Mouse (Mus musculus) liver, embryonic 14.5 days (tissue): Measurements from ENCODE around the gene Cnnm3. TPM values are rescaled to one million over a fixed set of nuclear protein-coding genes. Genes with fewer than 3 reads are reported as not detected.

Source experiments
- ATAC-seq: fragments of 200-750 bp; cut with Nextera tagmentation; 2 replicates; pipeline ENCODE4 v1.8.0; 2017; ENCODE audit warnings: moderate number of reproducible peaks, mild to moderate bottlenecking, moderate library complexity; ENCODE audit not compliant: insufficient read depth
- DNase-seq, 3 experiments: peaks; one replicate each; pipeline ENCODE4 v3.0.0-alpha.2; 2012 to 2013; ENCODE audit warnings: low read depth in 3 of 3, low spot score in 3 of 3
- H3K27ac ChIP-seq: fragments of 300-500 bp; sonication (generic); 2 replicates; pipeline ENCODE4 v1.5.1; 2014; ENCODE audit warnings: moderate library complexity, mild to moderate bottlenecking, control low read depth, inconsistent platforms
- H3K27me3 ChIP-seq: fragments of 300-500 bp; sonication (generic); 2 replicates; pipeline ENCODE4 v1.6.1; 2014; ENCODE audit warnings: mild to moderate bottlenecking, low read length, moderate library complexity; ENCODE audit not compliant: control insufficient read depth, insufficient read depth
- H3K36me3 ChIP-seq: fragments of 300-500 bp; sonication (generic); replicated peaks from 2 replicates; pipeline ENCODE4 v1.6.1; 2014; ENCODE audit warnings: low read depth; ENCODE audit not compliant: control insufficient read depth, insufficient read depth
- H3K4me1 ChIP-seq, 2 experiments: fragments of 200-500 bp in 1 of 2; fragments of 300-500 bp in 1 of 2; sonication (generic) in 1 of 2; replicated peaks; 2 replicates each; pipeline ENCODE4 v1.6.1; 2012 to 2014; ENCODE audit warnings: antibody characterized with exemption in 1 of 2, inconsistent platforms in 1 of 2, low read length in 1 of 2; ENCODE audit not compliant: control insufficient read depth in 2 of 2, insufficient read depth in 2 of 2
- H3K4me2 ChIP-seq: fragments of 300-500 bp; sonication (generic); 2 replicates; pipeline ENCODE4 v1.6.1; 2014; ENCODE audit warnings: low read depth, mild to moderate bottlenecking, control low read depth, moderate library complexity
- H3K4me3 ChIP-seq, 2 experiments: fragments of 200-500 bp in 1 of 2; fragments of 300-500 bp in 1 of 2; sonication (generic) in 1 of 2; 2 replicates each; pipeline ENCODE4 v1.5.1; 2012 to 2014; ENCODE audit warnings: low read depth in 2 of 2, low read length in 2 of 2, mild to moderate bottlenecking in 2 of 2, control low read depth in 1 of 2, inconsistent platforms in 1 of 2, moderate library complexity in 1 of 2; ENCODE audit not compliant: insufficient read depth in 1 of 2
- H3K9ac ChIP-seq: fragments of 300-500 bp; sonication (generic); replicated peaks from 2 replicates; pipeline ENCODE4 v1.6.1; 2014; ENCODE audit warnings: mild to moderate bottlenecking, control low read depth, moderate library complexity
- H3K9me3 ChIP-seq: fragments of 300-500 bp; sonication (generic); 2 replicates; pipeline ENCODE4 v1.6.1; 2016; ENCODE audit warnings: low read length, mixed read lengths; ENCODE audit not compliant: control insufficient read depth
- CTCF ChIP-seq: IDR thresholded peaks from 2 replicates; pipeline ENCODE4 v1.5.1; 2016; ENCODE audit warnings: antibody characterized with exemption, low read depth, control low read depth
- EP300 ChIP-seq: IDR thresholded peaks from 2 replicates; pipeline ENCODE4 v1.6.1; 2016; ENCODE audit warnings: antibody characterized with exemption, low read depth
- WGBS: fragments of 180-500 bp; shearing (Covaris S2); extraction: QIAGEN DNeasy Blood & Tissue Kit; methylation state at CpG from one replicate; pipeline ENCODE4 v1.1.7; 2014; ENCODE audit not compliant: insufficient replicate concordance; 5-methylcytosine and 5-hydroxymethylcytosine counted together
- polyA plus RNA-seq, 2 experiments: library from polyadenylated mRNA; depleted of rRNA in 1 of 2; stranded (reverse) in 1 of 2; unstranded in 1 of 2; fragments of >200 nt; fragmentation: Nextera tagmentation in 1 of 2; extraction: Ambion mirVana in 1 of 2; gene quantifications; 2 replicates each; pipeline versions ENCODE4 v1.2.1 to v1.2.3; 2012 to 2014

Cnnm3 gene
- polyA plus RNA-seq, 2 experiments = 0.86 to 3.7 TPM

DNA sequence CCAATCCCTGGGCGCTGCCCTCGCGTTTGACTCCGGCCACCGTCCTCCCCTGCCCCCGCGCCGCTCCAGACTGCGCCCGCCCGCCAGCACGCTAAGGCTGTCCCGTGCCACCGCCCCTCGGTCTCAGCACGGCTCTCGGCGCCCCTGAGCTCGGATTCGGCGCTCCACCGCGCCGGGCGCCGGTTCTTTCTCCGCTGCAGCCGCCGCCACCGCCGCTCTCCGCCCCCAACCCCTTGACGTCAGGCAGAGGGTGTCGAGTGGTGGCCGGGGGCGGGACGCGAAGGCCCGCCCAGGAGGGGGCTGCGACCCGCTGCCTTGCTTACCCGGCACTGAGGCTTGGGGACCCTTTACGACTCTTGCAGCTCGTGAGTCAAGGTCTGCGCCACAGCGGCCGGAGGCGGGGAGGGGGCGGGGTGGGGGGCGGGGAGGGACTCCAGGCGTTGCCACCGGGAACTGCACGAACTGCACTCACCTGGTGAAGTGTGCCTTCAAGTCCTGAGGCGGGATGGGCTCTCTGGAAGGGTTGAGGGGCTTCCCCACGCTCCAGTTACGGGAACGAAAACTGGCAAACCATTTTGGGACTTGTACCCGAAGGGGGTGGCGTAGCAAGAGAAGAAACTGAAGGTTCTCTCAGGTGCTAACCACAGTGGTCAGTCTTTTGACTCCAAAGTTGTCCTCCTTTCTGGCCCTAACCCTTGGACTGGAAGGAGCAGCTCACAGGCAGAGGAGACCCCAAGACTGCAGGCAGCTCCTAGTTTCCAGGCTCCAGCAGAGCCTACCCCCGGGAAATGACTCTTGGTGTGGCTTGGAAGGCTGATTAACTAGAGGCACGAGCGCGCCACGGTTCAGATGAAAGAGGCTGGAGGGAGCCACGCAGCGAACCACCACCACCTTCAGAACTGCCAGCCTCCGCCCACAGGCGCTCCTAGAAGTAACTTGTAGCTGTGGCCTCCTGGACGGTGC, 46.6 kb downstream of the Cnnm3 start, which contains the start of gene Sema4c:
Gene Sema4c (minus strand): TSS at position 319 of the 963 bp plus-strand sequence.
- WGBS = 2% methylated on average over 67 of the region's 69 CpGs
- peak; percentile 11; the same call in 1 of the 2 replicates for ATAC-seq
- DNase-seq = no peak
- no peak for TF ChIP-seq EP300
- H3K4me2 ChIP-seq = peak within 1 kb of the TSS; percentile 49
- H3K9ac ChIP-seq = peak within 1 kb of the TSS; percentile 36; the same call in 1 of the 2 replicates
- peaks cover 66% of the 10 kb centered on the region for H3K27me3 ChIP-seq
- H3K9me3 ChIP-seq = no peaks in the 10 kb centered on the region
- no peak within 1 kb of the TSS for H3K27ac ChIP-seq
- H3K36me3 ChIP-seq = no peaks in the 10 kb centered on the region
- H3K4me1 ChIP-seq = peaks cover 0 to 10% of the 10 kb centered on the region in 2 experiments; a peak in 2 of 4 replicates
- peak within 1 kb of the TSS; percentile 52 to 57 for H3K4me3 ChIP-seq

DNA sequence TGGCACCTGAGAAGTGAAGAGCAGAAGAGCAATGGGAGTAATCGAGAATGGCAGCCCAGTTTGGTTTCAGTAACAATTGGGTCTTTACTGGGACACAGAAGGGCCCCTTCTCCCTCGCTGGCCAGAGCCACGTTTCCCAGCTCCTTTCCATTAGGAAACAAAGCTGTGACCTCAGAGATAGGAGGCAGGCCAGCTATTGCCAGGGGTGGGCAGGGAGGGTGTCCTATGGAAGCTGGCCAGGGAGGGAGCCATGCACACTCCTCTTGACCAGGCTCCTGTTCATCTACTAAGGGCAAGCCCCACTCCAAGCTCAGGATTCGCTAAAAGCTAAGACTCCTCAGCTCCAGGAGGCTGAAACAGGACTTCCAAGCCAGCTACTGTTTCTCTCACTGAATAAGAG, 47.6 kb downstream of the Cnnm3 start:
- no peak overlapping the region for H3K4me3 ChIP-seq
- DNase-seq (no peak), ATAC-seq (no peak)
- no peaks in the 10 kb centered on the region for H3K9me3 ChIP-seq
- peaks cover 66% of the 10 kb centered on the region for H3K27me3 ChIP-seq
- no peak overlapping the region for H3K4me2 ChIP-seq
- no peak overlapping the region for H3K27ac ChIP-seq
- TF ChIP-seq EP300 (no peak), CTCF (no peak)
- H3K4me1 ChIP-seq = peaks cover 0 to 10% of the 10 kb centered on the region in 2 experiments; a peak in 2 of 4 replicates
- no peak overlapping the region for H3K9ac ChIP-seq
- 8% methylated on average over 4 of the region's 4 CpGs for WGBS
- no peaks in the 10 kb centered on the region for H3K36me3 ChIP-seq

DNA sequence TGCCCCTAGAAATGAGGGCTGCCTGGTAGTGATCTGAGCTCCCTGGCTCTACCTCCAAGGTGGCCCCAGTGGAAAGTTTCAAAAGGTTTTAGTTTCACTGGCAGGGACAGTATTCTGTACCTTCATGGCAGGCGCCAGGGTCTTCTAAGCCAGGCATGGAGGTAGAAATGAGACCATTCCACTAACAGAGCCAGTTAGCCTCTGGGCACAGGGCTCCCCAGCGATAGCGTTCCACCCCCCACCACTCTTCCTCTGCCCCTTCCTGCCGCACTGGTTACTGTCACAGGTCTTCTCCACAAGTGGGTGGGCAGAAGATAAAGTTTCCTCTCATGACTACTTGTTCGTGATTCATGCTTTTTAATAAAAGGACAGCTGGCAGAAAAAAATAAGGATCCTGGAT, 48.2 kb downstream of the Cnnm3 start:
- Histone ChIP-seq H3K4me2 (no peak overlapping the region), H3K9ac (no peak overlapping the region), H3K4me3 (no peak overlapping the region), H3K27me3 (peaks cover 62% of the 10 kb centered on the region), H3K36me3 (no peaks in the 10 kb centered on the region), H3K4me1 (peaks cover 0 to 10% of the 10 kb centered on the region in 2 experiments; a peak in 2 of 4 replicates), H3K27ac (no peak overlapping the region), H3K9me3 (no peaks in the 10 kb centered on the region)
- WGBS = 17% methylated on average over 5 of the region's 5 CpGs
- DNase-seq = no peak
- no peak for ATAC-seq
- TF ChIP-seq EP300 = no peak
- TF ChIP-seq CTCF = no peak

DNA sequence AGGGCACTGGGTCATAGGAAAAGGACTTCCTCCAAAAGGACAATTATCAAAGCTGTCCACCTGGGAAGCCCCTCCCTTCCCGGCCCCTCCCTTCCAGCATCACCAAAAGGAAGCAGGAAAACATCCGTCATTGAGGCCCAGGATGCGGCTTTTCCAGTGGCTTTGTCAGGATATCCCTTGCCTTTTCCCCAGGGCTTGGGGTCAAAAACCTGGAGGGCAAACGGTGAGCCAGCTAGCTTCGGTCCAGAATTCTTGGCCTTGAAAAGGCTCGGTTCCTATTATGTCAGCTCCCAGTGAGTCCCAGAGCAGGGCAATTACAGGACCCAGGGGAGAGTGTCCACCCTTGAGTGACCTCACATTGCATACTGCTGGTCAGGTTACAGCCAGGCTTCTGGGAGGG, 49.2 kb downstream of the Cnnm3 start:
- ATAC-seq = no peak

DNA sequence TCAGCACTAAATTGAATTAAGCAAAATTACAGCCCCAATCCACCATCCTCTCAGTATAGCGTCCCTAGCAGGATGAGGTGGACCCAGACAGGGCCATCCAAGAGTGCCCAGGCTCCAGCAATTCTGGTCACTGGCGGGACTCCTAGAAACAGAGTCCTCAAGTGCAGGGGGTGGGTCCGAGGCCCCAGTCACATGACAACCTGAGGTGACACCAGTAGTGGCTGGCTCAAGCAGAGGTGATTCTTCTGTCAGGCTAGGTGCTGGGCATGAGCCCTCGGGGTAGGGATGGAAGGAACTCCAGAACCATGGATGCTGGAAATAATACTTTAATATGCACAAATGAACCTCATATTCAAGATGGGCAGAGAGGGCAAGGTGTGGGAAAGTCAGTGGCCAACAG, 50.7 kb downstream of the Cnnm3 start:
- 47% methylated on average over 4 of the region's 4 CpGs for WGBS
- H3K4me3 ChIP-seq = no peak overlapping the region
- DNase-seq = no peak
- H3K9ac ChIP-seq = no peak overlapping the region
- ATAC-seq = no peak
- H3K27me3 ChIP-seq = peaks cover 39% of the 10 kb centered on the region
- no peak overlapping the region for H3K4me2 ChIP-seq
- no peaks in the 10 kb centered on the region for H3K36me3 ChIP-seq
- TF ChIP-seq CTCF = no peak
- no peak for TF ChIP-seq EP300
- H3K9me3 ChIP-seq = no peaks in the 10 kb centered on the region
- no peak overlapping the region for H3K27ac ChIP-seq
- peaks cover 0 to 10% of the 10 kb centered on the region in 2 experiments; a peak in 2 of 4 replicates for H3K4me1 ChIP-seq

More for the DNA sequence above, 49.2 kb downstream of the Cnnm3 start:
- Histone ChIP-seq H3K9ac (no peak overlapping the region), H3K36me3 (no peaks in the 10 kb centered on the region), H3K27me3 (peaks cover 53% of the 10 kb centered on the region), H3K4me3 (no peak overlapping the region), H3K9me3 (no peaks in the 10 kb centered on the region), H3K27ac (no peak overlapping the region), H3K4me1 (peaks cover 0 to 10% of the 10 kb centered on the region in 2 experiments; a peak in 2 of 4 replicates), H3K4me2 (no peak overlapping the region)
- no peak for DNase-seq
- TF ChIP-seq EP300 (no peak), CTCF (no peak)
- WGBS = 31% methylated on average over 6 of the region's 6 CpGs
